Mouse (Mus musculus): ENCODE measurements around the gene Cmtm5. TPM values are rescaled to one million over a fixed set of nuclear protein-coding genes. Genes with fewer than 3 reads are reported as not detected.
"Not testable (repeated sequence)": the region's sequence is repeated elsewhere in the genome, so short reads cannot be mapped to it uniquely, and the experiment has no call there.

The Cmtm5 gene
- polyA plus RNA-seq, 1 experiment = 0.14 TPM

DNA sequence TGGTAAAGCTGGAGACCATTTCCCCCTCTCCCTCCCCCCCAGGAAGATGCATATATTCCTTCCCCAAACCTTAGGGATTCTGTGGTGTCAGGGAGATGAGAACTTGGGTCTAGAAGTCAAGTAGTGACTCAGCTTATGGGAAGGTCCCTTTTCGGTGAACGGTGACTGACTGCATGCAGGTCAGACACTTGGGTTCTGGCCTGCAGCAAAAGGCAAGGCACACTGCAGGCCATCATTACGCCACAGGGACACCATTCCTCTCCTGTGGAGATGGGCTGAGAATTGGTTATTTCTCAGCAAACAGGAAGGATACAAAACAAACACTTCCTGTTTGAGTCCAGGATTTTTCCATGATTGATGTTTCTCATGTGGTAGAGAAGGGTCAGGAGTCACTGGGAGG, 23.1 kb downstream of the Cmtm5 start:
- Histone ChIP-seq H3K4me3 (ENCODE audit: extremely low read depth, insufficient read depth, insufficient read length) (no peak overlapping the region), H3K27ac (ENCODE audit: insufficient read depth, low read length) (no peak overlapping the region), H3K36me3 (ENCODE audit: control insufficient read depth, insufficient read depth, low read length) (no peaks in the 10 kb centered on the region), H3K27me3 (ENCODE audit: control insufficient read depth, insufficient read depth, low read length) (no peaks in the 10 kb centered on the region), H3K4me1 (ENCODE audit: control insufficient read depth, insufficient read depth, insufficient read length) (no peaks in the 10 kb centered on the region; the same call in none of the 2 replicates)
- TF ChIP-seq CTCF (IDR thresholded peaks at IDR 0.05; ENCODE audit: extremely low read depth, insufficient read depth, insufficient read length, insufficient replicate concordance) (no peak), POLR2A (IDR thresholded peaks at IDR 0.05; ENCODE audit: low read depth, low read length) (no peak)
- 89% methylated on average over 3 of the region's 3 CpGs for WGBS
- no peak for DNase-seq (ENCODE audit: low read depth in 1 of 2, low spot score in 2 of 2)

DNA sequence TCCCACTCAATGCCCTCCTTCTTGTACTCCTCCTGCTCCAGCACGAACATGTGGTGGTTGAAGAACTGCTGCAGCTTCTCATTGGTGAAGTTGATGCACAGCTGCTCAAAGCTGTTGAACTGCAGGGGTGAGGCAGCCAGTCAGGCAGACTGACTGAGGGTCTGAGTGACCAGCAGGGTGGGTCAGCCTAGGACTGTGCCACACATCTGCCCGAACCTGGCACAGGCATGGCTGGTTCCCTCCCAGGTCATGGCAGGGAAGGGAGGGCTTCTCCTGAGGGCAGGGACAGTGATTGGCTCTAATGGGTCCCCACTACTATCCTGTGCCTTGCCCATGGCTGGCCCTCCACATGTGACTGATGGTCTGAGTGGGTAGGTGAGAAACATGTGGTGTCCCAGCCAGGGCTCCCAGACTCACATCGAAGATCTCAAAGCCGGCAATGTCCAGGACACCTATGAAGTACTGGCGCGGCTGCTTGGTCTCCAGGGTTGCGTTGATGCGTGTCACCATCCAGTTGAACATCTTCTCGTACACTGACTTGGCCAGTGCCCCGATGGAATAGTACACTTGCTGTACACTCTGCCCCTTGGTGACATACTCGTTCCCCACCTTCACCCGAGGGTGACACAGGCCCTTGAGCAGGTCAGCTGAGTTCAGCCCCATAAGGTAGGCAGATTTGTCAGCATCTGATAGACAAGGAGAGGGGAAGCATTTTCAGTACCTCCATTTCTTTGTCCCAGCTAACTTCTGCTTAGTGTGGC, 24.0 kb downstream of the Cmtm5 start:
- H3K36me3 ChIP-seq (ENCODE audit: control insufficient read depth, insufficient read depth, low read length); H3K27me3 ChIP-seq (ENCODE audit: control insufficient read depth, insufficient read depth, low read length); H3K27ac ChIP-seq (ENCODE audit: insufficient read depth, low read length); H3K4me3 ChIP-seq (ENCODE audit: extremely low read depth, insufficient read depth, insufficient read length); H3K4me1 ChIP-seq (ENCODE audit: control insufficient read depth, insufficient read depth, insufficient read length); DNase-seq (ENCODE audit: low read depth in 1 of 2, low spot score in 2 of 2): not testable (repeated sequence)
- 82% methylated on average over 12 of the region's 12 CpGs for WGBS

DNA sequence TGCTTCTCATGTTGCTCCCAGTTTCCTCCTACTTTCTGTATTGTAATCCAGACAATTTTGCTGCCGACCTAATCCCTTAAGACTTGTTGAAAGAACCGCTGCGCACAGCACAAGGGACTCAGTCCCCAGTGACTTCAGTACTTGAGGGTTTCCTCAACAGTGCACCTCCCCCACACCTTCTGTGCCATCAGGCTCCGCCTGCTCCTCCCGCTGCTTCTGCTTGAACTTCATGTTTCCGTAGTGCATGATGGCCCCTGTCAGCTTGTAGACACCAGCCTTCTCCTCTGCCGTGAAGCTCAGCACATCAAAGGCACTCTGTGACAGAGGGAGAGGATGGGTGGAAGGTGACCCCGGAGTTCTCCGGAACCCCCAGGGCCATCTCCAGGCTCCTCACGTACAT, 24.7 kb downstream of the Cmtm5 start:
- H3K27ac ChIP-seq (ENCODE audit: insufficient read depth, low read length) = no peak overlapping the region
- no peaks in the 10 kb centered on the region; the same call in none of the 2 replicates for H3K4me1 ChIP-seq (ENCODE audit: control insufficient read depth, insufficient read depth, insufficient read length)
- DNase-seq (ENCODE audit: low read depth in 1 of 2, low spot score in 2 of 2) = no peak
- no peaks in the 10 kb centered on the region for H3K27me3 ChIP-seq (ENCODE audit: control insufficient read depth, insufficient read depth, low read length)
- WGBS = 34% methylated on average over 10 of the region's 10 CpGs
- no peaks in the 10 kb centered on the region for H3K36me3 ChIP-seq (ENCODE audit: control insufficient read depth, insufficient read depth, low read length)
- no peak overlapping the region for H3K4me3 ChIP-seq (ENCODE audit: extremely low read depth, insufficient read depth, insufficient read length)
- no peak for TF ChIP-seq POLR2A (IDR thresholded peaks at IDR 0.05; ENCODE audit: low read depth, low read length)
- no peak for TF ChIP-seq CTCF (IDR thresholded peaks at IDR 0.05; ENCODE audit: extremely low read depth, insufficient read depth, insufficient read length, insufficient replicate concordance)

DNA sequence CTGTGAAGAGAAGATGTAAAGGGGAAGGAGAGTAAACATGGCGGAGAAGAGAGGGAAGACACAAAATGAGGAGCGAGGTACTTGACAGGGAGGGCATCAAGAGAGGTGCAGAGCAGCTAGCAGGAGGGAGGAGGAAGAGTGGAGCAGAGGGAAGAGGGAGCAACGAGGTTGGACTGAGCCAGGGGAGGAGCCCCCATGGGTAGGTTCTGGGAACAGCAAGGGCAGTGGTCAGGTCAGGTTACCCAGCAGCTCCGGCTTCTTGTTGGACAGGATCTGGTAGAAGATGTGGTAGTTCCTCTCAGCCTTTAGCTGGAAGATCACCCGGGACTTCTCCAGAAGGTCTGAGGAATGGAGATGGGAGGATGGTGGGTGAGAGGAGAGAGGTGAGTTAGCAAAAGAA, 25.4 kb downstream of the Cmtm5 start:
- 78% methylated on average over 5 of the region's 5 CpGs for WGBS
- Histone ChIP-seq H3K36me3 (ENCODE audit: control insufficient read depth, insufficient read depth, low read length) (no peaks in the 10 kb centered on the region), H3K27ac (ENCODE audit: insufficient read depth, low read length) (no peak overlapping the region), H3K4me3 (ENCODE audit: extremely low read depth, insufficient read depth, insufficient read length) (no peak overlapping the region), H3K4me1 (ENCODE audit: control insufficient read depth, insufficient read depth, insufficient read length) (no peaks in the 10 kb centered on the region; the same call in none of the 2 replicates), H3K27me3 (ENCODE audit: control insufficient read depth, insufficient read depth, low read length) (no peaks in the 10 kb centered on the region)
- DNase-seq (ENCODE audit: low read depth in 1 of 2, low spot score in 2 of 2) = no peak
- TF ChIP-seq POLR2A (IDR thresholded peaks at IDR 0.05; ENCODE audit: low read depth, low read length) = no peak

DNA sequence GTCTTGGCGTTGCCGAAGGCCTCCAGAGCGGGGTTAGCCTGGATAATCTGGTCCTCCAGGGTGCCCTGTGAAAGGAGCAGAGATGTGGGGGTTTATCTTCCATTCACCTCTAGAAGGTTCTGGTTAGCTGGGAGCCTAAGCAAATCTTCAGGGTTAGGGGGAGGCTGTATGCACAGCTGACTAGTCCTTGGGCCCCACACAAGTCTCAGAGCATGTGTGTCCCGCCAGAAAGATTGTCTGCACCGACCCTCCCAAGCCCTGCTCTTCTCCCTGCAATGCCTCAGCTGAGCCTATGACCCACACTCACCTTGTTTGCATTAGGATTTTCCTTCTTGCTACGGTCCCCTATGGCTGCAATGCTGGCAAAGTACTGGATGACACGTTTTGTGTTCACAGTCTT, 26.7 kb downstream of the Cmtm5 start:
- TF ChIP-seq POLR2A (IDR thresholded peaks at IDR 0.05; ENCODE audit: low read depth, low read length) = no peak
- TF ChIP-seq CTCF (IDR thresholded peaks at IDR 0.05; ENCODE audit: extremely low read depth, insufficient read depth, insufficient read length, insufficient replicate concordance) = no peak
- DNase-seq (ENCODE audit: low read depth in 1 of 2, low spot score in 2 of 2) = no peak
- Histone ChIP-seq H3K4me1 (ENCODE audit: control insufficient read depth, insufficient read depth, insufficient read length) (no peaks in the 10 kb centered on the region; the same call in none of the 2 replicates), H3K36me3 (ENCODE audit: control insufficient read depth, insufficient read depth, low read length) (no peaks in the 10 kb centered on the region), H3K27ac (ENCODE audit: insufficient read depth, low read length) (no peak overlapping the region), H3K4me3 (ENCODE audit: extremely low read depth, insufficient read depth, insufficient read length) (no peak overlapping the region), H3K27me3 (ENCODE audit: control insufficient read depth, insufficient read depth, low read length) (no peaks in the 10 kb centered on the region)
- 88% methylated on average over 7 of the region's 7 CpGs for WGBS

DNA sequence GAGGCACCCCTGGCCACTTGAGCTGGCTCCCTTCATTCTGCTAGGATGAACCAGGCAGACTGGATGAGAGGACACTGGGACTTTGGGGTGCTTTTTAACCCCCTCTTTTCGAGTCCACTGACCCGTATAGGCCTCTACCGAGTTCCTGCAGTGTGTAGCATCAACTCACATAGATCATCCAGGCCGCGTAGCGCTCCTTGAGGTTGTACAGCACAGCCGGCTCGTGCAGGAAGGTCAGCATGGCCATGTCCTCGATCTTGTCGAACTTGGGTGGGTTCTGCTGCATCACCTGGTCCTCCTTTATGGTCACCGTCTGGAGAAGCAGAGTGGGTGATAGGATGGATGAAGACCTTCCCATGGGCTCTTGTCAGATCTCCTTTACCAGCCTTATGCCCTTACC, 27.7 kb downstream of the Cmtm5 start:
- no peaks in the 10 kb centered on the region; the same call in none of the 2 replicates for H3K4me1 ChIP-seq (ENCODE audit: control insufficient read depth, insufficient read depth, insufficient read length)
- no peaks in the 10 kb centered on the region for H3K27me3 ChIP-seq (ENCODE audit: control insufficient read depth, insufficient read depth, low read length)
- H3K4me3 ChIP-seq (ENCODE audit: extremely low read depth, insufficient read depth, insufficient read length) = no peak overlapping the region
- TF ChIP-seq POLR2A (IDR thresholded peaks at IDR 0.05; ENCODE audit: low read depth, low read length) = no peak
- TF ChIP-seq CTCF (IDR thresholded peaks at IDR 0.05; ENCODE audit: extremely low read depth, insufficient read depth, insufficient read length, insufficient replicate concordance) = no peak
- 88% methylated on average over 11 of the region's 11 CpGs for WGBS
- H3K27ac ChIP-seq (ENCODE audit: insufficient read depth, low read length) = no peak overlapping the region
- H3K36me3 ChIP-seq (ENCODE audit: control insufficient read depth, insufficient read depth, low read length) = no peaks in the 10 kb centered on the region
- no peak for DNase-seq (ENCODE audit: low read depth in 1 of 2, low spot score in 2 of 2)

DNA sequence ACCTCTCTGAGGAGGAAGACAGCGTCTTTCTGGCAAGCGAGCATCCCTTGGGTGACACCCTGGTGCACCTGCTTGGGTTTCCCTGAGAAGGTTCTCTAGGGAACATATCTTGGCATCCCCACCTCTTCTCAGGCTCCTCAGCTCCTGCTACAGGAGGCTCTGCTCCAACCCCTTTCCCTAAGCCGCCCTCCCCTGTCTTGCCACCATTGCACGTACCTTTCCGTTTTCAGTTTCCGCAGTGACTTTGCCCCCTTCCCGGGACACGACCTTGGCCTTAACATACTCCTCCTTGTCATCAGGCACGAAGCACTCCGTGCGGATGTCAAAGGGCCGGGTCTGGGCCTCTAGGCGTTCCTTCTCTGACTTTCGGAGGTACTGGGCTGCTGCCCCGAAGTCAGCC, 29.0 kb downstream of the Cmtm5 start:
- Histone ChIP-seq H3K27ac (ENCODE audit: insufficient read depth, low read length) (no peak overlapping the region), H3K27me3 (ENCODE audit: control insufficient read depth, insufficient read depth, low read length) (no peaks in the 10 kb centered on the region), H3K4me3 (ENCODE audit: extremely low read depth, insufficient read depth, insufficient read length) (no peak overlapping the region), H3K4me1 (ENCODE audit: control insufficient read depth, insufficient read depth, insufficient read length) (no peaks in the 10 kb centered on the region; the same call in none of the 2 replicates), H3K36me3 (ENCODE audit: control insufficient read depth, insufficient read depth, low read length) (no peaks in the 10 kb centered on the region)
- WGBS = 86% methylated on average over 15 of the region's 15 CpGs
- no peak for TF ChIP-seq CTCF (IDR thresholded peaks at IDR 0.05; ENCODE audit: extremely low read depth, insufficient read depth, insufficient read length, insufficient replicate concordance)
- no peak for TF ChIP-seq POLR2A (IDR thresholded peaks at IDR 0.05; ENCODE audit: low read depth, low read length)
- DNase-seq (ENCODE audit: low read depth in 1 of 2, low spot score in 2 of 2) = no peak

All from spleen, adult 2 months (tissue).